9 mouse cellular contexts compared by ENCODE assay signal in genomic region chr17:79663393-79664105, GRCm38 (mm10). TPM values are rescaled to one million over a fixed set of nuclear protein-coding genes. Genes with fewer than 3 reads are reported as not detected.
DNase-seq lines count a peak whose midpoint lies in the region; ATAC-seq and TF ChIP-seq lines count a peak whose summit lies in the region.
"Had no signal": no experiment of that assay in that cellular context is flagged by ENCODE, and none has a peak within 500 bp of the region (broad histone marks: within the 10 kb centered on the region; RNA-seq: fewer than 3 reads in every experiment).

No protein-coding gene starts in this region.

- no peak for ATAC-seq in kidney, postnatal 0 days (replicated peaks; ENCODE audit: low FRiP score, low read depth)
- peak; percentile 61 for ATAC-seq in intestine, embryonic 16.5 days

- H3K9ac ChIP-seq in kidney, postnatal 0 days (ENCODE audit: low read depth, low read length) = no peak overlapping the region
- H3K9ac ChIP-seq in CH12.LX (ENCODE audit: insufficient read depth, low read depth) = no peak overlapping the region
- no peak overlapping the region for H3K9ac ChIP-seq in intestine, embryonic 16.5 days (ENCODE audit: low read depth, low read length)
- H3K9ac ChIP-seq: neural tube, embryonic 12.5 days had no signal

- H3K36me3 ChIP-seq in kidney, postnatal 0 days (ENCODE audit: insufficient read depth, low read length) = no peaks in the 10 kb centered on the region
- no peaks in the 10 kb centered on the region for H3K36me3 ChIP-seq in CH12.LX (replicated peaks in 1 of 2; ENCODE audit: control insufficient read depth in 1 of 2, insufficient read depth in 1 of 2, low read length in 1 of 2)
- H3K36me3 ChIP-seq in intestine, embryonic 16.5 days (ENCODE audit: control insufficient read depth, insufficient read depth, low read length) = no peaks in the 10 kb centered on the region
- H3K36me3 ChIP-seq: neural tube, embryonic 12.5 days had no signal

- TF ChIP-seq RAD21 in CH12.LX (IDR thresholded peaks at IDR 0.05; ENCODE audit: low read depth, low read length) = peak; percentile 82

- TF ChIP-seq EP300 in CH12.LX (IDR thresholded peaks at IDR 0.05; ENCODE audit: low read length) = no peak

- whole genome bisulfite sequencing in kidney, postnatal 0 days = 15% methylated on average over 3 of the region's 3 CpGs
- 24% methylated on average over 3 of the region's 3 CpGs for WGBS in intestine, embryonic 16.5 days

- H3K4me3 ChIP-seq in kidney, postnatal 0 days (replicated peaks; ENCODE audit: low read depth, low read length) = no peak overlapping the region
- no peak overlapping the region for H3K4me3 ChIP-seq in CH12.LX (replicated peaks in 1 of 3; ENCODE audit: low read depth in 2 of 3, low read length in 2 of 3, poor library complexity in 1 of 3)
- H3K4me3 ChIP-seq in intestine, embryonic 16.5 days (ENCODE audit: low read length) = no peak overlapping the region
- H3K4me3 ChIP-seq: neural tube, embryonic 12.5 days had no signal

- in situ Hi-C loops in CH12.LX (cut with MboI; ENCODE audit: low pct_ligation_motif_present, low pct_unique_long_range_greater_than_20kb, low sequenced_read_pairs) = loop anchor here (5.0 kb wide), 2 partner anchors 54 to 174 kb away; partner anchors contain the start of gene Cyp1b1

- no peak overlapping the region for H3K27ac ChIP-seq in kidney, postnatal 0 days
- no peak overlapping the region for H3K27ac ChIP-seq in CH12.LX (ENCODE audit: insufficient read depth, low read depth)
- H3K27ac ChIP-seq in intestine, embryonic 16.5 days (ENCODE audit: low read length) = no peak overlapping the region
- H3K27ac ChIP-seq: neural tube, embryonic 12.5 days had no signal

- TF ChIP-seq CTCF in kidney, postnatal 0 days (IDR thresholded peaks at IDR 0.05; ENCODE audit: low read depth) = peak; percentile 80
- TF ChIP-seq CTCF in CH12.LX (conservative IDR thresholded peaks at IDR 0.05 in 1 of 2, IDR thresholded peaks at IDR 0.05 in 1 of 2; ENCODE audit: low read depth in 2 of 2, low read length in 2 of 2) = peak; percentile 23 to 75; a peak in 2 of 4 replicates

- H3K9me3 ChIP-seq in kidney, postnatal 0 days (replicated peaks; ENCODE audit: low read length) = no peaks in the 10 kb centered on the region
- H3K9me3 ChIP-seq in CH12.LX (replicated peaks; ENCODE audit: low read length) = no peaks in the 10 kb centered on the region
- H3K9me3 ChIP-seq in intestine, embryonic 16.5 days (ENCODE audit: control insufficient read depth, low read length) = no peaks in the 10 kb centered on the region
- H3K9me3 ChIP-seq: neural tube, embryonic 12.5 days had no signal

- dilution Hi-C loops in CH12.LX (cut with MboI; ENCODE audit: extremely low pct_ligation_motif_present, extremely low pct_unique_long_range_greater_than_20kb, low sequenced_read_pairs) = no loop called here

- no peaks in the 10 kb centered on the region for H3K79me2 ChIP-seq in CH12.LX (replicated peaks; ENCODE audit: control insufficient read depth, extremely low read depth, insufficient read depth, poor library complexity, severe bottlenecking)

- no peak for TF ChIP-seq POLR2A in CH12.LX (IDR thresholded peaks at IDR 0.05; ENCODE audit: low read depth, low read length)

- H3K4me1 ChIP-seq in kidney, postnatal 0 days (replicated peaks; ENCODE audit: insufficient read depth, low read length) = no peaks in the 10 kb centered on the region
- peaks cover 0 to 7% of the 10 kb centered on the region in 2 experiments; a peak in 1 of 4 replicates for H3K4me1 ChIP-seq in CH12.LX (ENCODE audit: control insufficient read depth in 1 of 2, insufficient read depth in 2 of 2)
- no peaks in the 10 kb centered on the region for H3K4me1 ChIP-seq in intestine, embryonic 16.5 days (ENCODE audit: control insufficient read depth, insufficient read depth, low read length)
- H3K4me1 ChIP-seq: neural tube, embryonic 12.5 days had no signal

- H3K27me3 ChIP-seq in kidney, postnatal 0 days (ENCODE audit: insufficient read depth, low read length) = no peaks in the 10 kb centered on the region
- no peaks in the 10 kb centered on the region for H3K27me3 ChIP-seq in CH12.LX (replicated peaks)
- no peaks in the 10 kb centered on the region for H3K27me3 ChIP-seq in intestine, embryonic 16.5 days (replicated peaks; ENCODE audit: control insufficient read depth, insufficient read depth, low read length)
- H3K27me3 ChIP-seq: neural tube, embryonic 12.5 days had no signal

- peak; percentile 11 for DNase-seq in kidney, postnatal 0 days (ENCODE audit: low spot score)
- DNase-seq in kidney, postnatal 10 days = no peak
- DNase-seq in CH12.LX (ENCODE audit: extremely low read depth) (peak; percentile 53), R1 (ENCODE audit: low read depth, low spot score) (peak; percentile 66)
- peak; percentile 49 for DNase-seq in telencephalon, adult 2 months (ENCODE audit: low read depth, low spot score)
- no peak for DNase-seq in adrenal gland, postnatal 36 days
- DNase-seq in spleen, postnatal 14 days (ENCODE audit: low spot score in 2 of 2) = no peak

- no peak overlapping the region for H3K4me2 ChIP-seq in kidney, postnatal 0 days (ENCODE audit: low read length)
- H3K4me2 ChIP-seq in CH12.LX (ENCODE audit: insufficient read depth, low read depth, poor library complexity, severe bottlenecking) = no peak overlapping the region
- no peak overlapping the region for H3K4me2 ChIP-seq in intestine, embryonic 16.5 days (ENCODE audit: low read depth, low read length)
- H3K4me2 ChIP-seq: neural tube, embryonic 12.5 days had no signal

TF ChIP-seq in CH12.LX, 34 proteins besides CTCF, POLR2A, EP300 and RAD21:
- TF ChIP-seq NELFE (IDR thresholded peaks at IDR 0.05; ENCODE audit: low read depth, low read length) = no peak
- no peak for TF ChIP-seq USF1 (IDR thresholded peaks at IDR 0.05; ENCODE audit: low read depth, low read length)
- peak; percentile 27; the same call in 1 of the 2 replicates for TF ChIP-seq ZC3H11A (IDR thresholded peaks at IDR 0.05; ENCODE audit: low read depth, low read length)
- peak; percentile 61 for TF ChIP-seq SMC3 (IDR thresholded peaks at IDR 0.05; ENCODE audit: low read depth, low read length)
- TF ChIP-seq USF2 (conservative IDR thresholded peaks at IDR 0.05; ENCODE audit: low read depth, low read length) = no peak
- no peak for TF ChIP-seq MYC (IDR thresholded peaks at IDR 0.05; ENCODE audit: low read depth, low read length)
- TF ChIP-seq ETS1 (conservative IDR thresholded peaks at IDR 0.05; ENCODE audit: low read depth, low read length) = no peak
- peak; percentile 76 for TF ChIP-seq ZKSCAN1 (IDR thresholded peaks at IDR 0.05; ENCODE audit: borderline replicate concordance, low read depth, low read length)
- no peak for TF ChIP-seq MXI1 (IDR thresholded peaks at IDR 0.05; ENCODE audit: low read depth, low read length)
TF ChIP-seq in CH12.LX: peak in this region for 3.

RNA-seq across cellular contexts. Expression of gene Cyp1b1, which starts 51.3 kb away (rescaled TPM):
- 12.3 and 13.8 TPM in 2 replicates for polyA plus RNA-seq in kidney, postnatal 0 days (2015; fragmentation: Nextera tagmentation; extraction: Ambion mirVana)
- not detected in 2 replicates for total RNA-seq in CH12.LX (2012; rRNA removed)
- not detected in 2 replicates for total RNA-seq in CH12.LX (2014; rRNA removed)
- polyA plus RNA-seq in CH12.LX (2012; ENCODE audit: insufficient read length, low read depth) = not detected in 2 replicates
- 6.9 and 8.9 TPM in 2 replicates for polyA plus RNA-seq in intestine, embryonic 16.5 days (2015; fragmentation: Nextera tagmentation; extraction: Ambion mirVana)
- total RNA-seq in adrenal gland, postnatal 36 days (2021) = 10 to 100 TPM; 33.9 to 38.1 TPM

RNA-seq across cellular contexts. Expression of gene Rmdn2, which starts 51.9 kb away (rescaled TPM):
- polyA plus RNA-seq in kidney, postnatal 0 days (2015; fragmentation: Nextera tagmentation; extraction: Ambion mirVana) = 12.1 and 15.2 TPM in 2 replicates
- total RNA-seq in CH12.LX (2012; rRNA removed) = 0.59 and 1.0 TPM in 2 replicates
- total RNA-seq in CH12.LX (2014; rRNA removed) = 2.2 and 3.0 TPM in 2 replicates
- 2.2 and 3.1 TPM in 2 replicates for polyA plus RNA-seq in CH12.LX (2012; ENCODE audit: insufficient read length, low read depth)
- polyA plus RNA-seq in intestine, embryonic 16.5 days (2015; fragmentation: Nextera tagmentation; extraction: Ambion mirVana) = 8.6 and 10.1 TPM in 2 replicates
- 100 to 1,000 TPM; 287 to 356 TPM for total RNA-seq in adrenal gland, postnatal 36 days (2021)

Comparison
In these comparisons a context has a peak if more than half of its experiments do, and no peak if none do; other contexts are left out.
1. DNase-seq: peak in kidney, postnatal 0 days (single experiment), CH12.LX (single experiment), R1 (single experiment) and telencephalon, adult 2 months (single experiment); none in kidney, postnatal 10 days (single experiment), adrenal gland, postnatal 36 days (0 of 2) and spleen, postnatal 14 days (0 of 2).